Mouse (Mus musculus): ENCODE measurements around the gene Rasgrf2.

DNA sequence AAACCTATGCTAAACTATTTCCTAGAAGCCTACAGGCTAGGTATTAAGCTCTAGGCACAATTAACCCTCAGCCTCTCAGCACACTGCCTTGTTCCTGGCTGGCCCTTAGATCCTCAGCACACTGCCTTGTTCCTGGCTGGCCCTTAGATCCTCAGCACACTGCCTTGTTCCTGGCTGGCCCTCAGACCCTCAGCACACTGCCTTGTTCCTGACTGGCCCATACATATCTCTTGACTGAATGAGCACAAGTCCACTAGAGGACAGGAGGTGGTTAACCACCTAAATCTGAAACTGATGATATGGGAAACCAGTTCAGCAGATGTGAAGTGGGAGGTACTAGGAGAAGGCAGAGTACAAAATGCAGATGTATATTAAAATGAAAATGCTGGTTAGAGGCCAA is 219.8 kb downstream of the Rasgrf2 start:
- TF ChIP-seq POLR2A (IDR thresholded peaks at IDR 0.05; ENCODE audit: low read depth, low read length) (no peak), CTCF (conservative IDR thresholded peaks at IDR 0.05; ENCODE audit: insufficient read depth, insufficient read length, low read depth, low read length) (no peak)
